Mouse (Mus musculus) stomach, adult 2 months (tissue): ENCODE measurements around the gene G430095P16Rik. TPM values are rescaled to one million over a fixed set of nuclear protein-coding genes. Genes with fewer than 3 reads are reported as not detected.

Experiments
- polyA plus RNA-seq: library from polyadenylated mRNA; depleted of rRNA; stranded (reverse); fragments of >200 nt; gene quantifications from 2 replicates; pipeline ENCODE4 v1.2.3, GENCODE M21; 2012; rRNA removed

G430095P16Rik gene
- 0.09 TPM in 1 of 2 replicates, not detected in the other for polyA plus RNA-seq

DNA sequence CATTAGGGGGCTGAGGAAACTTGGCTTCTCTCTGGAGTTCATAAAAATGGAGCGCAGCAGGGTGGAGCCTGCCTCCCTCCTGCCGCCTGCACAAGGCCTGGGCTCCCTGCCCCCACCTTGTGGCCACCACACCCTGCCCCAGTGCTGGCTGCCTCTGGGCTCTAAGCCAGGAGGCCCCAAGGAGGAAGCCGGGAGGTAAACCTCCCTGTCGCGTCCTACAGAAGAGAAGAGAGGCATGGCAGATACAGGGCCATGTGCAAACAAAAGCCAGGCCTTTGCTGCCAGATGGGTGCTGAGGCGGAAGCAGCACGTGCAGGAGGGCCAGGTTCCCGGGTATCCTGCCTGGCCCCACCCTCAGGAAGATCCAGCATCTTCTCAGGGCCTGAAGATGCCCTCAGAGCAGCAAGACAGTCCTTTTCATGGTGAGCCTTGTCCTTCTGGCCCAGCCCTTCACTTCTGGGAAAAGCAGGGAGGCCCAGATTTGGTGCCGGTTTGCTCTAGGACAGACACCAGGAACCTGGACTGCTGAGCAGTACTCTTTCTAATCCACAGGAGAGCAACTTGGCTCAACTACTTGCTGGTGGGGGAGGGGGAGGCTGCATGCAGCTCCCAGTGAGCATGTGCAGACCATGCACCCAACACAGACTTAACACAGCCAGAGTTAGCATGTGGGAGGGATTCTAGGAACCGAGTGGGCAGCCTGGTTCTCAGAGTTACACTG is at the start of gene G430095P16Rik:
Gene G430095P16Rik, plus strand, starts transcription at position 158 of the 721 bp plus-strand sequence.

DNA sequence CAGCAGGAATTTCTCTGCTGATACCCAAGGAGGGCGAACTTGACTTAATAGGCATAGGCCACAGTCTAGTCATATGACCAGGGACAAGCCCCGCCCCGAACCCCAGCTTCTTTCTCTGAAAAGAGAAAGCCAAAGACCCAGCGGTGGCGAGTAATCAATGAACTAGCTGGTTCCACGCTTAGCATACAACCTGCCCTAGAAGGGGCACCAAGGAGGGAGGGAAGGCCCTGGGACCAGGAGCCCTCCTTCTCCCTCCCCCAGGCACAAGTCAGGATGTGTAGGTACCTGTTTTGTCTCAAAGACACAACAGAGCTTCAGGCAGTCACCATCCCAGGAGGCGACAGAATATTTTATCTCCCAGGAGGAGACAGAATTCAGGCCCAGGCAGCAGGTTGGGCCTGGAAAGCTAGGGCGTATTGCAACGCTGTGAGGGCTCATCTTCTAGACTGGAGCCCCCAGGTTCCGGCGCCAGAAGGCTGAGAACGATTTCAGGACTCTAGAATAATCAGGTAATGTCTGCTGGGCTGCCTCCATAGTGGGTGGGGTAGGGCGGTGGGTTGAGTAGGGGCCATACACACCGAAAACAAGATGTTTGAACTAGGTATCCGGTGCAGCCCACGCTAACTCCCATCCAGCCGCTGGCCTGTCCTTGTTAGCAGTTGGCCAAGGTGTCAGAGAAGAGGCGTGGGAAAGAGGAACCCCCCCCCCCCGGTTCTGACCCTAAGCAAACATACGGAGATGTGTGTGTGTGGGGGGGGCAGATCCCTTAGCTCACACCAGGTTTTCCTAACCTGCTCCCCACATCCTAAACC is 36.4 kb upstream of the G430095P16Rik start, which contains the start of gene Trmt1:
Gene Trmt1, plus strand, starts transcription at position 117 of the 812 bp plus-strand sequence.

GRCm38 (mm10) chr8:84687705-84688100 is 35.1 kb upstream of the G430095P16Rik start, which contains the start of gene Nacc1:
Gene Nacc1 (minus strand): TSS chr8:84687862.

DNA sequence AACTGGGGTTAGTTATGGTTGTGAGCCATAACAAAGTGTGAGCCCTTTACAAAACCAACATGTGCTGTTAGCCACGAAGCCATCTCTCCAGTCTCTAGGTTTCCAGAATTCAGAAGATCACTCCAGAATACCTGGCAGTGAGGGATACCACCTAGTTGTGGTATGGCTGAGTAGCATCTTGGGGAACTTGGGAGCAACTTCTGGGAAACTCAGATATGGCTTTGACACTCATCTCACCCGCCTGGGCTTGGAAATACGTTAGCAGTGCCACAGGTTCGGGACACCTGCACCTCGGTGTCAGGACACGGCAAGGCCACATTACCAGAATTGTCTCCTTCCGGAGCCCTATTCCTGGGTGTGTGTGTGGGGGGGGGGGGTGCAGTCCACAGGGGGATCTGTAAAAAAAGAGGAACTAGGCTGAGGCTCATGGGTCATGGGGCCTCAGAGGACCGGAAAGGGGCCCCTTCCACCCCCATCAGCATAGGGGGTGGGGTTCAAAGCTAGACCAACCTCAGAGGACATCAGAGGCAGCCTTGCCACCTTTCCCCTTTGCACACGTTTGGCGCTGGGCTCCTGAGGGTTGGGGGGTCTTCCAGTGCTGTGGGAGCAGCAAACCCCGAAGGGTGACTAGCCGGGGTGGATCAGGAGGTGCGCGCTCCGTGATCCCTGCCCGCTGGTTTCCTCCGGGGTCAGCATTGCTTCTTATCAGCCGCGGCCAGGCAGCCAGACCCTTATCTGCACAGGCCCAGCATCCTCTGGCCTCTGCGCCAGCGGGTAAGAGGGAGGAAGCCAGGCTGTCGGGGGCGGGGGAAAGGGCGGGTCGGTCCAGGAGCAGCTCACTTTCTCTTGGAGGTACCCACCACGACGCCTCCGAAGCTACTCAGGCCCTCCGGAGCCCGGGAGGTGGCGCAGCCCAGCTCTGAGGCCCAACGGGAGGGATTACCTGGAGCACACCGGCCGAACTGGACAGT is 21.6 kb upstream of the G430095P16Rik start, which contains the start of gene Lyl1:
Gene Lyl1, plus strand, starts transcription at position 517 of the 971 bp plus-strand sequence.

Other genes starting within 250 kb of the G430095P16Rik start
- 24.7 and 28.4 TPM in 2 replicates for gene Ier2, start 60.2 kb upstream of the G430095P16Rik start, polyA plus RNA-seq
- gene Trmt1, start 36.7 kb upstream of the G430095P16Rik start, polyA plus RNA-seq, result 46.5 and 57.1 TPM in 2 replicates
- gene Nacc1, start 35.1 kb upstream of the G430095P16Rik start, polyA plus RNA-seq, result 56.4 TPM in 2 replicates
- gene Lyl1, start 21.6 kb upstream of the G430095P16Rik start, polyA plus RNA-seq, result 4.3 and 5.4 TPM in 2 replicates
- gene Nfix, start 77.3 kb downstream of the G430095P16Rik start, polyA plus RNA-seq, result 43.0 and 44.8 TPM in 2 replicates
- gene Dand5, start 99.8 kb downstream of the G430095P16Rik start, polyA plus RNA-seq, result 1.1 and 1.3 TPM in 2 replicates
- gene Gadd45gip1, start 108.5 kb downstream of the G430095P16Rik start, polyA plus RNA-seq, result 20.5 and 114 TPM in 2 replicates
- 34.5 and 34.7 TPM in 2 replicates for gene Rad23a, start 117.7 kb downstream of the G430095P16Rik start, polyA plus RNA-seq
- gene Calr, start 123.9 kb downstream of the G430095P16Rik start, polyA plus RNA-seq, result 52.9 and 61.7 TPM in 2 replicates
- 21.9 and 25.5 TPM in 2 replicates for gene Farsa, start 134.0 kb downstream of the G430095P16Rik start, polyA plus RNA-seq
- gene Syce2, start 149.1 kb downstream of the G430095P16Rik start, polyA plus RNA-seq, result 0.08 and 0.22 TPM in 2 replicates
- 101 and 137 TPM in 2 replicates for gene Gcdh, start 170.9 kb downstream of the G430095P16Rik start, polyA plus RNA-seq
- gene Klf1, start 178.9 kb downstream of the G430095P16Rik start, polyA plus RNA-seq, result 0.06 and 0.34 TPM in 2 replicates
- gene Dnase2a, start 185.6 kb downstream of the G430095P16Rik start, polyA plus RNA-seq, result 8.6 and 9.6 TPM in 2 replicates
- 0.41 and 0.72 TPM in 2 replicates for gene Mast1, start 214.4 kb downstream of the G430095P16Rik start, polyA plus RNA-seq
- not detected in 2 replicates for gene Rtbdn, start 224.0 kb downstream of the G430095P16Rik start, polyA plus RNA-seq
- gene Gm49661, start 246.4 kb downstream of the G430095P16Rik start, polyA plus RNA-seq, result 0.89 TPM in 1 of 2 replicates, not detected in the other
- gene Prdx2, start 246.6 kb downstream of the G430095P16Rik start, polyA plus RNA-seq, result 79.1 and 81.4 TPM in 2 replicates
- 17.6 and 24.3 TPM in 2 replicates for gene Rnaseh2a, start 246.8 kb downstream of the G430095P16Rik start, polyA plus RNA-seq